Mouse (Mus musculus): Measurements from ENCODE around the gene Lama4.
A peak's percentile ranks its signal among the peaks of the same experiment; 100 is the strongest.

The Lama4 gene

DNA sequence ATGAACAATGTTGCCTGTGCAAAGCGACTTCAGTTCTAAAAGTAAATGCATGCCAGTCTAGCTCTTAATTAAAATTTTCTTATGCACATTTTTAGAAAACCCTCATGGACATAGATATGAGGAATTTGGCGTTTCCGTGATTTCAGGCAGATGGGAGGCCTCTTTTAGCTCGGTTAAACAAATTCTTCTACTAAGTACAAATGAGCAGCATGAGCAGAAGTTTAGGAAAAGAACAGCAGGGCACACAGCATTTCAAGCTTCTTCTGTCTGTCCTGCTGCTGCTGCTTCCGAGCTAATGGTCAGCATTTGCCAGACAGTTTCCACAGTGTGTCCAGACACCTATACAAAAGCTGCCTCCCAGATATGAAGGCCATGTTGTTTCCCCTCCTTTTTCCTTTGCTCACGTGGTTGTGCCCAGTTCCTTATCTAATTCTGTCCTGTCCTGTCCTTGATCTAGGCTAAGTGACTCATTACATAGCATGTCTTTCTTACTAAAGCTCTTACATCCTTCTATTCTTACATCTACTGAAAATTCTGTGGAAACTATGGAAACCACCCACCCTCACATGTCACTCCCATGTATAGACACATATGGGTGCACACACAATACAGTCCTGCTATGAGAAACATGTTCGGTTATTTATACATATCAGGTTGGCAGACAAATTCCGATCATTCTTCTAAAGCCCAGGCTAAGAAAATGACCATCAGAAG lies 84.4 kb downstream of the Lama4 start:
- no peak for DNase-seq (ENCODE audit: low read depth in 1 of 2, low spot score in 2 of 2)

DNA sequence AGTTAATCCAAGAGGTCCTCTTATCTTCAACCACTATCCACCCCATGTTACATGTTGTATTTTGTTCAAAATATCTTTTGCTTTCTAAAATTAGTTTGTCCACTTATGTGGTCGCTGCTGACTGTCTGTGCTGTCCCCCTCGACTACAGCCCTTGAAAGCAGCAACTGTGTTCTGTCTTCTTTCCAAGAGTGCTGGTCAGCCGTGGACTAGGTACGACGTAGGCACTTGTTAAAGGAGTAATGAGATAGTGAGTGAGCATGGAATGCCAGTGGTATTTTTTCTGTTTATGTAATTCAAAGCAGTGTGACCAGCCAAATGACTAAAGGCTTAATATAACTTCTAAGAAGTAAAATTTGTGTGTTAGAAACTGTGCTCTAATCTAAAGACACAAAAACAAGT lies 90.7 kb downstream of the Lama4 start:
- no peak for DNase-seq (ENCODE audit: low read depth in 1 of 2, low spot score in 2 of 2)

DNA sequence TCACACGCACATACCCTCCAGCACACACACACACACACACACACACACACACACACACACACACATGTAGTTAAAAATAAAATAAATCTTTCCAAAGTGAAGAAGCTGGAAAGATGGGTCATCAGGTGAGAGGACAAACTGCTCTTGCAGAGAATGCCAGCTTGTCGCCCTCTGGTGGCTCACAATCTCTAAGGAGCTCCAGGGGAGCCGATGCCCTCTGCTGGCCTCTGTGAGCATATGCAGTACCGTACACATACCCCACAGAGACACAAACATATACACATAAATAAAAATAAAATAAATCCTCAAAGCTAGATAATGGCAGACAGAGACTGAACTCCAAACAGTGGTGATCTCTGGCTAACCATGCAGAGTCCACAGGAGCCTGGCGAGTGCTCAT lies 99.4 kb downstream of the Lama4 start:
- DNase-seq (ENCODE audit: low read depth in 1 of 2, low spot score in 2 of 2) = no peak

DNA sequence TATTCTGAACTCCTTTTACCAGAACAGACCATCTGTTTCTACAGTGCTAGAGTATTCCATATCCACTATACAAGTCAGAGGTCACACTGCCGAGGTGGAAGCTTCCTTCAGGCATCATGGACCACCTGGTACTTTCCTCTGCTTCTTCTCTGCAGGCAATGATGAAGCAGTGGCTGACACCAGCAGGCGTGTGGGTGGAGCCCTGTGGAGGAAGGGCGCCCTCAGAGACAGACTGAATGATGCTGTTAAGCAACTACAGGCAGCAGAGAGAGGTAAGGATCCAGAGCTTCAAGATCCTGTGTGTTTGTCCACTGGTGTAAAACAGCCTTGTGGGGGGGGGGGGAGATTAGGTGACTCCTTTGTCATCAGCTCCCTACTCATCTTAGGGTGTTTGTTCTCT lies 100.1 kb downstream of the Lama4 start:
- DNase-seq (ENCODE audit: low read depth in 1 of 2, low spot score in 2 of 2) = no peak

DNA sequence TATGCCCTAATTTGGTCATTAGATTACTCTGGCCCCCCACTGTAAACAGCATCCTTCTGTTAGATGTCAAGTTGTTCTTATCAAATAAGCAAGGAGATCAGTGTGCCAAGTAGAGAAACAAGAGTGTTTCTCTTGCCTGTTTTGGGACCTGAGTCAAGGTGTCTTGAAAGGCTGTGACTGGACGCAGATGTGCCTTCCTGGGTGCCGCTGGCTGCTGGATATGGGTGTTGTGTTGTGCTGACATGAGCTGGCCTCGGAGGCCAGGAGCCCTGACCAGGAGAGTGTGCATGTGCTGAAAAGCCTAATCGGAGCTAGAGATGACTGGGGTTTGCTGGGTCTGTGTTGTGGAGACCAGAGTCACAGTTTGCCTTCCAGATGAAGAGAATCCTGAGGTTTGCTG lies 100.7 kb downstream of the Lama4 start:
- DNase-seq (ENCODE audit: low read depth in 1 of 2, low spot score in 2 of 2) = no peak

DNA sequence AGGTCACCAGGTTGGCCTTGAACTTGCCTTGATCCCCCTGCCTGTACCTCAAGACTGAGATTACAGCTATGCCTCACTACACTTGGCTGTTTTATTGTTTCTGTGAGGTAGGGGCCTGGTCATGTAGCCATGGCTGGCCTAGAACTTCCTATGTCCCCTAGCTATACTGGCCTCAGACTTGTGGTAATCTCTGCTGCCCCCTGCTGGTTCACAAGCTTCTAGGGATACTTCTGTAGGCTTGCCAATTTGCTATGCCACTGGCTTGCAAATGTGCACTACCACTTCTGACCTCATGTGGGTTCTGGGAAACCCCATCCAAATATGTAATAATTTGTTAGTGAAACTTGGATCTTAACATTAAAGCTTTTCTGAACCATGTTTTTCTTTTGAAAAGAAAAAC lies 101.6 kb downstream of the Lama4 start:
- DNase-seq (ENCODE audit: low read depth in 1 of 2, low spot score in 2 of 2) = peak in 1 of 2 experiments; percentile 36

DNA sequence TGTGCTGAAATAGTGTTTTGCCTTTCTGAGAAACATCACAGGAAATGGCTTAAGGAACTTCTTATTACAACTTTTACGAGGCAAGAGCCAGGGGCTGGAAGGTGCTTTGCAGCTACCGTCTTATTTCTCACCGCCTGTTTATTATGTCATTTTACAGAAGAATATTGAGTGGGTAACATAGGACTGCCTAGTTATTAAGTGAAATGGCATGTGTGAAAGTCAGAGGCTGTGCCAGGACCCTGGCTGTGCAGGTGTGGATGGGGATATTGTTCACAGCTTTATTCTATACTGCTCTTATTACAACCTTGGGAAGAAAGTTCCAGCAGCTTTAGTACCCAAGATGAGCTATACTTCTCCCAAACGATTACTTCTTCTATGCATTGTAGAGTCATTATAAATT lies 106.7 kb downstream of the Lama4 start:
- no peak for DNase-seq (ENCODE audit: low read depth in 1 of 2, low spot score in 2 of 2)

DNA sequence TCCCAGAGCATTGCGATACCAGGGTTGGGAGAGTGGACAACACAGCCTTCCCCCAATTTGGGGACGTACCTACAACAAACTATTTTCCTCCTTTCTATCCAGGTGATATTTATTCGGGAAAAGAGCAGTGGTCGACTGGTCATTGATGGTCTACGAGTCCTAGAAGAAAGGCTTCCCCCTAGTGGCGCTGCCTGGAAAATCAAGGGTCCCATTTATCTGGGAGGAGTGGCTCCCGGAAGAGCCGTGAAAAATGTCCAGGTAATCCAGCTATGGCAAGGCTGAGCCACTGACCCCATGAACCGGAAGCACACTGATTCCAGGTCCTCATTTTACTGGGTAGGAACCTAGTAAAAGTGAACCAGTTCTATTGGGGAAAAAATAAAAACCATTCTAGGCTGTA lies 131.7 kb downstream of the Lama4 start:
- no peak for DNase-seq (ENCODE audit: low read depth in 1 of 2, low spot score in 2 of 2)

DNA sequence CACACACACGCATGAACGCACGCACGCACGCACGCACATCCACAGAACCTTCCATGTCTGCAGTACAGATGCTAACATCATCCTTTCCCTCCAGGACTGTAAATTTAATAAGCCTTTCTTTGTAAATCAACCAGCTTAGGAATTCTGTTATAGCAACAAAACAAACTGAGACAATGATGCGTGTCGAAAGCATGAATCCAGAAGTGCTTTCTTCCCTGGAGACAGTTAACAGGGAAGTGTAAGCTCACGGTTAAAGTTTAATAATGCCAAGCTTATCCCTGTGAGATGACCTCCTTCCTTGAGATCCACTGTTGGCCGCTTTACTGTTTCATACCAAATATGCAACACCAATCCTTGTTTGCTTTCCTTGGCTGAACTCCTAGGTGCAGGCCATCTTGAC lies 133.4 kb downstream of the Lama4 start:
- DNase-seq (ENCODE audit: low read depth in 1 of 2, low spot score in 2 of 2) = no peak

DNA sequence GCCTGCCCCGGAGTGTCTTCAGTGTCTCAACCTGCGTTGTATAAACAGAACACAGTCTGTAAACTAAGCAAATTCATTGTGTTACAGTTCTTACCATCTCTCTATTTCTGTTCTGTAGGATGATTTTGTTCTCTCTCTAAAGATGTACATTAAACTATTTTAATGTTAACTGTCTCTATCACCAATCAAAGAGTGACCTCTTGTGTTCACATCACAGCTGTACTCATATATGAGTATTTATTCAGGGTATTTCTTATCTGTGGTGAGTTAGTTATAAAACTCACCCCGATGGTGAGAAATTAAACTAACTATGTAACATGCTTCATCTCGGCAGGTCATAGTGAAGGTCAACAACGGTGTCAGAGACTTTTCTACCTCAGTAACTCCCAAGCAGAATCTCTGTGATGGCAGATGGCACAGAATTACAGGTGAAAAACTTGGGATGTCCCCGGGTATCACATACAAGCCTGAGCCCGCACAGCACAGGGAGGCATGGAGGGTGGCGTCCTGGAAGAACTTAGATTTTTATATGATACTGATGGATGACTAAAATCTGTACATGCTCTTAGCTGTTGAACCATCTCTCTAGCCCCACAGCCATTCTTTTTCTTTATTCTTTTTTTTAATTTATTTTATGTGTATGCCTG lies 139.6 kb downstream of the Lama4 start:
- DNase-seq (ENCODE audit: low read depth in 1 of 2, low spot score in 2 of 2) = no peak

DNA sequence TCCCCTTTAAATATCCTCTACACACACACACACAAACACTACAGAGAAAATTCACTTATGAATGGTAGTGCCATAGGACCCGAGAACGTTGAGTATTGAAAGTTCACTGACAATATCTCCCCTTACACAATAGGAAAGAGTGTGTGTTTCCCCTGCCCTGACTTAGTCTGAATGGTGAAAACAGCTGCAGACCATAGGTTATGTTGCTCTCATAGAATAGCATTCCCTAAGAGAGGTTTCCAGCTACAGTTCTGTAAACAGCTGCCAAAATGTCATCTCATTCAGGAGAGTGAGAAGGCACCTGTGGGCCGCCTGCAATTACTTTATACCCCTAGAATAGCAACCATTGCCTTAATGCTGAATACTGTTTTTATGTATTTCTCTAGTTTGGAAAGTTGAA lies 141.1 kb downstream of the Lama4 start:
- no peak for DNase-seq (ENCODE audit: low read depth in 1 of 2, low spot score in 2 of 2)

DNA sequence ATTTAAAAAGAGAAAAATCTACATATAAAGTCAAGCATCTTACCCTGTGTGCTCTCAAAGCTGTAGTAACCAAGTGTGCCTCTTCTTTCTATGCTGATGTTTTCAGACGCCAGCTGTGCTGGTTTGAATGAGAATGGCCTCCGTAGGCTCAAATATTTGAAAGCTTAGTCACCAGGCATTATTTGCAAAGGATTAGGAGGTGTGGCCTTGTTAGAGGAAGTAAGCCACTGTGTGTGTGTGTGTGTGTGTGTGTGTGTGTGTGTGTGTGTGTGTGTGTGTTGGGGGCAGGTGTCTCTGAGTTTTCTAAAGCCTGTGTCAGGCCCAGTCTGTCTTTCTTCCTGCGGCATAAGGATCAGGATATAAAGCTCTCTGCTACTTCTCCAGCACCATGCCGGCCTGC lies 141.6 kb downstream of the Lama4 start:
- no peak for DNase-seq (ENCODE audit: low read depth in 1 of 2, low spot score in 2 of 2)

DNA sequence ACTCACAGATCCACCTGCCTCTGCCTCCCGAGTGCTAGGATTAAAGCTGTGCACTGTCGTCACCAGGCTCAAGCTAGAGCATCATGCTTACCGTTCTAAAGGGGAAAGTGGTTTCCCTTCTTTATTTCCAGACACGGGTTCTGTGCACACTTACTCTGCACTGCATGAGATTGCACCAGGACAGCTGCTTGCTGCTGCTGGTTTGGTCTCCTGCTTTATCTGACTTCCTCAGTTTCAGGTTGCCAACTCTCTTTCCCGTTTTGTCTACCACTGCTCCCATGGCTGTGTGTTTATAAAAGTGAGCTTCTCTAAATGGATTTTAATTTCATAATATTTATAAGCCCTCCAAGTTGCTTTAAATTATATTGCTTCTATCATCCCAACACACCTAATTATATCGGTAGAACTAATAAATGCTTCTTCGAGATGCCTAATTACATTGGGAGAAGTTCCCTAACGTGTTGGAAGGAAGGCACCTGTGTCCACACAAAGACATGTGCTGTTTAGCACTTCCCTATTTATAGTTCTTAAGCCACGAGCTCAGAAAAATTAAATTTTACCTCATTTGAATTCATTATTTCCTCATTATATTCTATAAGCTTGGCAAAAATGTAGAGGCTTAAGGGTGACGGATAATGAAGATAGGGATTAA lies 143.6 kb downstream of the Lama4 start:
- DNase-seq (ENCODE audit: low read depth in 1 of 2, low spot score in 2 of 2) = no peak

DNA sequence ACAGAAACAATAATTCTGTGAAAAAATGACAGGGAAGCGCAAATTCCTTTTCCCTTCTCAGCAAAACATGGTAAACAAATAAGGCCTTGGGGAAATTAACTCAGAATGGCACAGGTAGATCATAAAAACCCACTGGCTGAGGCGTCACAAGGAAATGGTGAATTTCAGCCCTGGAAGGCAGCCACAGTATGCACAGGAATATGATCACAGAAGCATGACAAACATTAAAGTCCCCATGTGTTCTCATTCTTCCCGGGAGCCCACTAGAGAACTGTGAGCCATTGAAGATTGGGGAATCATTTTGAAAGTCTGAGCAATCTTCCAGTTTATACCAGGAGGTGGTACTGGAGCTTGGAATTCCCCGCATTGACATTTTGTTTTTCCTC lies 144.2 kb downstream of the Lama4 start:
- DNase-seq (ENCODE audit: low read depth in 1 of 2, low spot score in 2 of 2) = no peak

DNA sequence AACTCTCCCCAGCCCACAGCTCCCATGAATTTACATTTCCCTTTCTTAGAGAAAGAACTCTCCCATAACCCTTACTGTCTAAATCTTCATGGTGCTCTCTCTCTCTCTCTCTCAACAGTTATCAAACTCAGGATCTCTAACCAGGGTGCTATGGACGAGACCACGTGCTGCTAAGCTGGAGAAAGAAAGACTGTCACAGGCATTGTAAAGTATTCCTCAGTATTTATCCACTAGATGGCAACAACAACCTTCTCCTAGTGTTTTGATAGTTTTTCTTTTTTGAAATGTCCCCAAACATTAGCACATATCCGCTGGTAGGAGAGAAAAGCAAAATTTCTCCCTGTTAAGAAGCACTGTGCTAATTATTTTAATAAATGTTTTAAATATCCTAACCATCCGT lies 156.1 kb downstream of the Lama4 start:
- no peak for DNase-seq (ENCODE audit: low read depth in 1 of 2, low spot score in 2 of 2)

DNA sequence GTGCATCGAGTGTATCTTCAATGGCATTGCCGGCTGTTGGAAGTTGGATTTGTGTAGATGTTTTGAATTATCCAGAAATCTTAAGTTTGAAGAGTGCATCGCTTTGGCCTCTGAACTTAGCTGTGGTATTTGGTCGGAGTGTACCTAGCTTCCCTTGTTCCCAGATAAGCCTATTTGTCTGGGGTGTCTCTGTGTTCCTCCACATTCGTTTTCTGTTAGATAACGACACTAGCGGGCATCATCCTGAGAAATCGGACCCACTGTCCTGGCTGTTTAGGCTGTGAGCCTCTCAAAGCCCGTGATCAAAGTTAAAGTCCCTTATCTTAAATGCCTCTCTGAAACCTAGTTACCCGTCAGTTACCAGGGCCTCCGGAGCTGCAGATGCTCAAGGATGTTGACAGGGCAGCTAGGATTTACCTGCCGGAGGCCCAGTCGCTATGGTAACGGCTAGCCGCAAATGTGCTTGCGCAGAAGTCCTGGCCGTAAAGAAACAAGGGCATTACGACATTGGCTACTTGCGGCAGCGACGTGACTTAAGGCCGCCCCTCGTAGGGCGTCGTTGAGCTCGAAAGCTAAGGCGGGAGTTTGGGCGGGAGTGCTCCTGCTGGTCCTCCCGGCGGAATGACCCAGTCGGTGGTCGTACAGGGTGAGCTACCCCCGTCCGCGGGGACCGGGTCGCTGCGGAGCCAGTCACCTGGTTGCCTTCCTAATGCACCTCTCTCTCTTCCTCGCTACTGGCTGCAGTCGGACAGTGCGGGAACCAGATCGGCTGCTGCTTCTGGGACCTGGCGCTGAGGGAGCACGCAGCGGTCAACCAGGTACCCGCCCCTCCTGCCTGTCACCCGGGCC lies 168.4 kb downstream of the Lama4 start, which contains the start of the genes Fam229b and Tube1:
Gene Fam229b, minus strand, starts transcription at position 453 of the 849 bp plus-strand sequence.
Gene Tube1, plus strand, starts transcription at position 515 of the 849 bp plus-strand sequence.
- peak; percentile 35 to 48 for DNase-seq (ENCODE audit: low read depth in 1 of 2, low spot score in 2 of 2)

DNA sequence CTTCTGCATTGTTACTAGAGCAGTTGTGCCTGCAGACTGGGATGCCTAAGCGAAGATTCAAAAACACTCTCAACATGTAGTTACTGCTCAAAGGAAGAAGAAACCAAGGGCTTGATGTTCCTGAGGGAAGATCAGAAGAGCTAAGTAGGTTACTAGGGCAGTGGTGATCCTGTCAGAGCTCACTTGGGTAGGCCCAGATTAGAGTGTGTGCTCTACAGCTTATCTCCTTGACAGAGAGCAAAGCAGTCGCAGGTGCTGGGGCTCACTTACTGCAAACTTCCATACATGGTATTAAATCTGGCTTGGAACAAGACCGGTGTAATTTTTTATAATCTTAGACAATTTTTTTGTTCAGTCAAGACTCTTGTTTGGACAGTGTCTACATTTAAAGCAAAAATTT lies 172.5 kb downstream of the Lama4 start:
- no peak for DNase-seq (ENCODE audit: low read depth in 1 of 2, low spot score in 2 of 2)

DNA sequence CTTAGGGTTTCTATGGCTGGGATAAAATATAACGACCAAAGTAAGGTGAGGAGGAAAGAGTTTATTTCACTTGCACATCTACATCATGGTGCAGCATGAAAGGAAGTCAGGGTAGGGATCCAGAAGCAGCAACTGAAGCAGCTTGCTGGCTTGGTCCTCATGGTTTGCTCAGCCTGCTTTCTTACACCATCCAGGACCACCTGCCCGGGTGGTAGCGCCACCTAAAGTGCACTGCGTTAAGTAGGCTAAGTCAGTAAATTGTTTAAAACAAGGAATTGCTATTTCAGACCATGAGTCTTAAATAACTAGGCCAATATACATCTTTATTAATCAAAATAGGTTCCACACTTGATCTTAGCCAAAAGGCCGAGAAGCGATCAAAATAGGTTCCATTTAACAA lies 173.4 kb downstream of the Lama4 start:
- DNase-seq (ENCODE audit: low read depth in 1 of 2, low spot score in 2 of 2) = no peak

DNA sequence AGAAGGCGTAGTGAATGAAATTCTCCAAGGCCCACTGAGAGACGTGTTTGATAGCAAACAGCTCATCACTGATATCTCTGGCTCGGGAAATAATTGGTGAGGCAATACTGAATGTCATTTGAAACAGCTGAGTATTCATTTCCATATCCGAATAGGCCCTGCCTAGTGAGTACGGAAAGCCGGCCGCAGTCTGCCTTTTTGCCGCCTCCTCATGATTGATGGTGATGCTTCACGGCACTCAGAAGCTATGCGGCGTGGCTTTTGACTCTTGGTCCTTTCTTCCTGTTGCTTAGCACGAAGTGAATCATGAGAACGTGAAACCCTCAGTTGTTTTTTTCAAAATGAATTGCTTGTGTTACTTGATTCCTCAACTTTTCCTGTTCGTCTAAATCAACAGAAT lies 175.5 kb downstream of the Lama4 start:
- no peak for DNase-seq (ENCODE audit: low read depth in 1 of 2, low spot score in 2 of 2)

DNA sequence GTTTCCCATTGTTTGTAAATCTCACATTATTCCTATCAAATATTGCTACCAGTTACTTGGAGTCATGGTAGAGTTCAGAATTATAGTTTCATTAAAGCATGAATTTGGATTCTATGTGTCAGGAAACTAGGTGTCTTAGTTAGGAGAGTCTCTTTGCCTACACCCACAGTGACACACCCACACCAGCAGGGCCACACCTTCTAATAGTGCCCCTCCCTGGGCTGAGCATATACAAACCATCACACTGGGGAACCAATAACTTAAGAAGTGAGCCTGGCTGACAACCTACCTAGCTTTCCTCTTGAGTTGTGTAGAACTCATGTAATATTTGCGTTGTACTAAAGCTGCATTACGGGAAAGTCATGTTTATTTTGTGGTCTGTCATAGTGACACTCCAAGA lies 176.1 kb downstream of the Lama4 start:
- no peak for DNase-seq (ENCODE audit: low read depth in 1 of 2, low spot score in 2 of 2)

DNA sequence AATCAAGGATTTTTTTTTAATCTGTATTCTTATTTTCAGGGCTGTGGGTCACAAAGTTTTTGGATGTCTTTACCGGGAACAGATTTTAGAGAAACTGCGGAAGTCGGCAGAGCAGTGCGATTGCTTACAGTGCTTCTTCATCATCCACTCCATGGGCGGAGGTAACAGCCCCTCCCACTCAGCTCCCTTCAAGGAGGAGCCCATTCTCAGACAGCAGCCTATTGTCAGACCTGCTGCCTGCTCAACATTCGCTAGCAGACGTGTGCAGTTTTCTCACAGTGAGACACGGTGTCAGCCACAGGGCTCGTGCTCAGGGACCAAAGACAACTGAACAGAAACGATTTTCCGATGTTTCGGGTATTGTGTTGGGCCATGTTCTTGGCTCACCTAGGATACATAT lies 176.9 kb downstream of the Lama4 start:
- no peak for DNase-seq (ENCODE audit: low read depth in 1 of 2, low spot score in 2 of 2)

DNA sequence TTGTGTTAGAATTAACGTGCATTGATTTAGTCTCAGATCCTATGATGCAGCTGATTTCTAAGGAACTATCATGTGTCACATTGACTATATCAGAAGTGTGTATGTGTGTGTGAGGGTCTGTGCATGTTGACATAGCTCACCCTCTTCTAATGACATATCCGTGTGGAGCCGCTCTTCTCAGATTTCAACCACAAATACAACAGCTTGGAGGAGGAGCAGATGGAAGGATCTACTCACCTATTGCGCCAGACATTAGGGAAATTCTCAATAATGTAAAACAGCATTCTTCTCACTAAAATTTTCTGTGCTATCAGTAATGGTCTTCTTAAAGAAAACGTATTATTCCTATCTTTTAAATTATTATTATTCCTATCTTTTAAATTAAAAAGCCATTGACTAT lies 191.4 kb downstream of the Lama4 start:
- DNase-seq (ENCODE audit: low read depth in 1 of 2, low spot score in 2 of 2) = no peak

All from monocyte, adult 2 months (primary cell).